Comparison of ENCODE assay signal across 8 mouse cellular contexts in genomic region chr11:57518091-57518750, GRCm38 (mm10). TPM values are rescaled to one million over a fixed set of nuclear protein-coding genes. Genes with fewer than 3 reads are reported as not detected.
DNase-seq lines count a peak whose midpoint lies in the region; ATAC-seq and TF ChIP-seq lines count a peak whose summit lies in the region.

Gene Fam114a2 (minus strand): TSS chr11:57518617.
Gene Mfap3 (plus strand): TSS chr11:57518664.

- CTCF ChIA-PET in Patski (lab: Charles Lee): interaction anchor here (1.5 kb wide), 1 partner anchor 10 kb away, joined by 3 read pairs; no protein-coding TSS in a partner anchor

- POLR2A ChIA-PET in Patski (lab: Charles Lee): interaction anchor here (0.6 to 1.8 kb wide), 3 partner anchors 10 to 1909 kb away, joined by 3 to 6 read pairs (median 4); no protein-coding TSS in a partner anchor

- peaks cover 7% of the 10 kb centered on the region for H3K36me3 ChIP-seq in hindbrain, embryonic 14.5 days (replicated peaks; ENCODE audit: control insufficient read depth, insufficient read depth)

- H3K4me1 ChIP-seq in hindbrain, embryonic 14.5 days (replicated peaks; ENCODE audit: control insufficient read depth, insufficient read depth, low read length): peaks cover 14% of the 10 kb centered on the region

- in situ Hi-C loops in Patski (cut with MboI; ENCODE audit: low pct_unique_long_range_greater_than_20kb): no loop called here

- H3K9me3 ChIP-seq in hindbrain, embryonic 14.5 days (ENCODE audit: control insufficient read depth, low read length): no peaks in the 10 kb centered on the region

- no peaks in the 10 kb centered on the region for H3K27me3 ChIP-seq in Patski
- no peaks in the 10 kb centered on the region for H3K27me3 ChIP-seq in hindbrain, embryonic 14.5 days (ENCODE audit: control insufficient read depth, insufficient read depth, low read length)

- under 1% methylated on average over 52 of the region's 59 CpGs for WGBS in hindbrain, embryonic 14.5 days

- H3K9ac ChIP-seq in hindbrain, embryonic 14.5 days: peak within 1 kb of the TSS; percentile 91

- TF ChIP-seq CTCF in Patski (IDR thresholded peaks at IDR 0.05): no peak

- peak; percentile 84 for ATAC-seq in Patski
- ATAC-seq in hindbrain, embryonic 14.5 days (ENCODE audit: low FRiP score): peak; percentile 96

- peak; percentile 44 for DNase-seq in Patski (ENCODE audit: low read depth, low spot score)
- peak; percentile 97 to 98 for DNase-seq in cerebellum, postnatal 14 days
- DNase-seq in frontal cortex, postnatal 25 days (ENCODE audit: low spot score in 2 of 2): peak; percentile 82 to 83
- DNase-seq in hindbrain, embryonic 14.5 days (ENCODE audit: low spot score): peak; percentile 90
- peak; percentile 85 for DNase-seq in layer of hippocampus, postnatal 36 days
- DNase-seq in lung, postnatal 36 days: peak; percentile 95
- DNase-seq in retina, postnatal 1 day: peak; percentile 92
- peak; percentile 84 to 95 for DNase-seq in urinary bladder, adult 18-20 months (ENCODE audit: low spot score in 2 of 2)

- peak within 1 kb of the TSS; percentile 71 for H3K4me2 ChIP-seq in hindbrain, embryonic 14.5 days (replicated peaks)

- H3K27ac ChIP-seq in hindbrain, embryonic 14.5 days: peak within 1 kb of the TSS; percentile 84

- peak within 1 kb of the TSS; percentile 92 for H3K4me3 ChIP-seq in hindbrain, embryonic 14.5 days (replicated peaks; ENCODE audit: low read length)

RNA-seq across cellular contexts. Expression of gene Fam114a2, which starts in this region (rescaled TPM):
- 56.3 TPM for polyA plus RNA-seq in Patski (2021)
- 46.5 and 51.8 TPM in 2 replicates for polyA plus RNA-seq in hindbrain, embryonic 14.5 days (2014; fragmentation: Nextera tagmentation; extraction: Ambion mirVana)
- 10 to 100 TPM; 34.9 to 39.9 TPM for total RNA-seq in layer of hippocampus, postnatal 36 days (2021)

RNA-seq across cellular contexts. Expression of gene Mfap3, which starts in this region (rescaled TPM):
- polyA plus RNA-seq in Patski (2021): 24.1 TPM
- polyA plus RNA-seq in hindbrain, embryonic 14.5 days (2014; fragmentation: Nextera tagmentation; extraction: Ambion mirVana): 63.5 and 66.9 TPM in 2 replicates
- 10 to 100 TPM; 28.7 to 34.8 TPM for total RNA-seq in layer of hippocampus, postnatal 36 days (2021)

Comparison
In these comparisons a context has a peak if more than half of its experiments do, and no peak if none do; other contexts are left out.
1. Peak in every context shown above with its lines: DNase-seq, ATAC-seq, H3K4me3 ChIP-seq and H3K27ac ChIP-seq.
2. DNase-seq: peak in every context shown above with its lines; median percentile 98 in cerebellum, postnatal 14 days; 95 in lung, postnatal 36 days; 92 in retina, postnatal 1 day; 90 in hindbrain, embryonic 14.5 days; 90 in urinary bladder, adult 18-20 months; 85 in layer of hippocampus, postnatal 36 days; 82 in frontal cortex, postnatal 25 days; 44 in Patski.